Mouse (Mus musculus) skeletal muscle tissue, adult 2 months (tissue): ENCODE data around the gene Baz2b.

ENCODE experiments used
- DNase-seq: peaks from one replicate; pipeline ENCODE4 v3.0.0-alpha.2; 2012; ENCODE audit warnings: low read depth, low spot score

The Baz2b gene

GRCm38 (mm10) chr2:59955916-59956315 is 253.7 kb downstream of the Baz2b start:
- DNase-seq: no peak

- no peak for DNase-seq
Observed at GRCm38 (mm10) chr2:59954791-59955190, 254.8 kb downstream of the Baz2b start.

- no peak for DNase-seq
Observed at GRCm38 (mm10) chr2:59952286-59953014, 257.2 kb downstream of the Baz2b start.

DNA sequence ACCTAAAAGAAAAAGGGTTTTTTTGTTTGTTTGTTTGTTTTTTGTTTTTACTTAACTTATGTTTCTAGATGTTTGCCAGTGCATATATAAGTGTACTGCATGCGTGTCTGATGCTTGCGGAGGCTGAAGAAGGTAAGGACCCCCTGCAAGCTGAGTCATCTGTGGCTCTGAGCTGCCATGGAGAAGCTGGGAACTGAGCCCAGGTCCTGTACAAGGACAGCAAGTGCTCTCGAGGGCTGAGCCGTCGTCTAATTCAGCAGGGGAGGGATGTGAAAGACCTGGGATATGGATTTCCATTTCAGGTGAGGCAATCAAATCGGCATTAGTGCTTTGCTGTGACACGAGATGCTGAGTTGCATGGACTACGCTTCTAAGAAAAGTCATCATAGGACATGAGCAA is 257.9 kb downstream of the Baz2b start:
- DNase-seq: no peak

DNA sequence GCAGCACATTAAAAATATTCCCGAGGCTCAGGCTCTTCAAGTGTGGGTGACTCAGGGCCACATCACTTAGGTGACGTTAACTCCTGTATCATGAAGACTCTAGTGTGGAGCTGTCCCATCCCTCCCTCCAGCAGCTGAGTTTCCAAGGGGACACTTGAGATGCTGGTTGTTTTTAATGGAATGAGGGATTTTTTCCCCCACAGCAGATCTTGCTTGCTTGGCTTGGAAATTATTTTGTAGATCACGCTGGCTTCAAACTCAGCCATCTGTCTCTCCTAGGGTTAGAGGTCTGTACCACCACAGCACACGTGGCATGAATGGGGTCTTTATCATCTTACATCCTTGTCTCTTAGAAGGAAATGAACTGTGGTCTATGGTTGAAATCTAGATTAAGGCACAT is 258.5 kb downstream of the Baz2b start:
- DNase-seq: no peak

GRCm38 (mm10) chr2:59936296-59936695 is 273.3 kb downstream of the Baz2b start:
- DNase-seq: no peak

GRCm38 (mm10) chr2:59933129-59933528 is 276.5 kb downstream of the Baz2b start:
- no peak for DNase-seq

- DNase-seq: no peak
Observed at GRCm38 (mm10) chr2:59932244-59932643, 277.4 kb downstream of the Baz2b start.

DNA sequence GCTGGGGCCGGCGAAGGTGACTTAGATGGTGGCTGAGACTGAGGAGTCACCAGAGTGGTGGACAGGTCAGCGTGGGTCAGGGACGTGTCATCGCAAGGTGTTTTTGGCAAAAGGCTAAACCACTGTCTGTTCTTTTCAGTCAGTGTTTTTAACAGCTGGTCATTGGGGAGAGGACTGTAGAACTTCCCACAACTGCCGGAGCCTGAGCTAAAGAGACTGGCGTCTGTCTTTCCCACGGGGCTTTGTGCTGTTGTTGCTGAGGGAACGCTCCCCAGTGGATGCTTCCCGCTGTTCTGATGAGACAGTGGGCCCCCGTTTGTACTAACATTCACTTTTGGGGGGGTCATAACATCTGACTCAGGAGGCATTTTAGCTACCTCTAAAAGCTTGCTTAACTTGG is 296.0 kb downstream of the Baz2b start:
- DNase-seq: no peak

GRCm38 (mm10) chr2:59908048-59908447 is 301.6 kb downstream of the Baz2b start:
- DNase-seq: no peak

DNA sequence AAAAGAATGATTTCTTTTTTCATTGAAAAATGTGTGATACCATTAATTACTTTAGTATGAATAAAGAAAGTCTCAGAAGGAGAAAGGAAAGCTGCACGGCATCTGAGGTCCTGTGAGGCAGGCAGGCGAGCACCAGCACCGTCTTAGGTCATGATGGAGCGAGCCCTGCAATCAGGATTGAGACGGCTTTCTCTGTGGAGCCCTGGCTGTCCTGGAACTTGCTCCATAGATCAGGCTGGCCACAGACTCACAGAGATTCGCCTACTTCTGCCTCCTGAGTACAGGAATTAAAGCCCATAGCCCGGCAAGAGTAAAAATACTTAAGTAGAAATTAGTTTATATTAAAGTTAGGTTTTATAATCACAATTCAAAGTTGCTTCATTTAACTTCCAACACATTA is 305.6 kb downstream of the Baz2b start:
- no peak for DNase-seq

DNA sequence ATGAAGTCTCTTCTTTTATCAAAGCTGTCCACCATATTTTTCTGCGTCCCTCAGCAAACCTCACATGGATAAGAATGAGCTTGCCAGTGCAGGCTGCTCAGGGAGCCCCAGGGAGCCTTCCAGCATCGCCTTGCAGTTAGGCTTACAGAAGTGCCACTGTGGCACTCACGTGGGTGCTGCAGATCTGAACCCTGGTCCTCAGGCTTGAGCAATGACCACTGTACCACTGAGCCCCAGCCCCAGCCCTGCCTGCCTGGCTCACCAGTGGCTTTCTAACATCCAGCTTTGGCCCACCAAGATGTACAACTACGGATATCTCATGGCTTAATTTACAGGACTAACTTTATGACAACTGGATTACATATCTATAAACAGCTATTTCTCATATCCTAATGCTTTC is 311.0 kb downstream of the Baz2b start:
- DNase-seq: no peak

DNA sequence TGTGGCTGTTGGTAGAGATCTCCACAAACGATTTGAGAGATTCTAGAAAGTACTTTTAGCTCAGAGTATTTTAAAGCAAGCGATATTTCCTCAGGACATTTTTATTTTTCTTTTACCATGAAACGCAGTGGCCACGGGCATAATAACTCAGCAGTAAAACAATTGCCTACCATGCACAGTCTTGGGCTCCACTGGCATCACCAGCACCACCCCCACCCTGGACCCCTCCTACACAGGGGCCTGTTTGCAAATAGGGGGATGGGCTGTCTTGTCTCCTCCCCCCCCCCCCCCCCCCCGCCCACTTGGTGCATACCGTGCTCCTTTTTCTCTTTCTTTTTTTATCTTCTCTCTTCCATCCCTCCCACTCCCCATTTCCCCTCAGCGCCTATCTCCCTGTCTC is 311.5 kb downstream of the Baz2b start:
- DNase-seq: no peak

DNA sequence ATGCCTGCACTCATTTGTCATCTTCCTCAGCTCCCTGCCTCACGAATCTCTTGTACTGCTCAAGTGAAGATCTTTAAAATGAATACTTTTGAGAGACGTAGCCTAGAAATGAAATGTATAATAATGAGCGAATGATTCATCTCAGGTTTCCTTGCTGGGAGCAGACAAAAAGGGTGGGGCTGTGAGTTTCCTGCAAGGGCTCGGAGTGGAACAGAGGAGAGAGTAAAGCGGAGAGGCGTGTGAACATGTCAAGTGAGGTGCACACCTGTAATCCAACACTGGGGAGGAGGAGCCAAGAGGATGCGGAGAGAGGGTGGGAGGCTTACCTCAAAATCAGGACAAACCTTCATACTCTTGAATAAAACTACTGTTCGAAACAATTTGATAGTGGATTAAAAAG is 312.8 kb downstream of the Baz2b start:
- no peak for DNase-seq

- DNase-seq: no peak
Observed at GRCm38 (mm10) chr2:59896400-59896799, 313.2 kb downstream of the Baz2b start.

DNA sequence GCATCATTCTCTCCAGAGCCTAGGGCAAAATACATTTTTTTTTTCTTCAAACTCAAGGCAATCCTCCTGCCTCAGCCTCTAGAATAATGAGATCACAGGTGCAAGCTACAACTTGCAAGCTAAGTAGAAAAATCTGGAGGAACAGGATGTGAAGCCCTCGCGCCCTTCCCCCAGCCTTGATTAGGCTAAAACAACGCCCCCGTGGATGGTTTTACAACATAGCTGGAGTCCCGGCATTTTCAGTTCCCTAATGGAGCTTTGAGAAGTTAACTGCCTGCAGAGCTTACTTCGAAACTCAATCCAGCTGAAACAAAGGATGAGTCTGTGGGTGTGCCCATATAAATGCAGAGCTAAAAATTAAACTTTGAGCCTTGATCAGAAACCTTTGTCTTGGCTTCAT is 319.9 kb downstream of the Baz2b start:
- DNase-seq: no peak

- no peak for DNase-seq
Observed at GRCm38 (mm10) chr2:59882742-59883281, 326.8 kb downstream of the Baz2b start.

GRCm38 (mm10) chr2:59881831-59882741 is 327.6 kb downstream of the Baz2b start, which contains the start of gene Wdsub1:
Wdsub1 (minus strand) TSS chr2:59882591.
- peak; percentile 94 for DNase-seq

DNA sequence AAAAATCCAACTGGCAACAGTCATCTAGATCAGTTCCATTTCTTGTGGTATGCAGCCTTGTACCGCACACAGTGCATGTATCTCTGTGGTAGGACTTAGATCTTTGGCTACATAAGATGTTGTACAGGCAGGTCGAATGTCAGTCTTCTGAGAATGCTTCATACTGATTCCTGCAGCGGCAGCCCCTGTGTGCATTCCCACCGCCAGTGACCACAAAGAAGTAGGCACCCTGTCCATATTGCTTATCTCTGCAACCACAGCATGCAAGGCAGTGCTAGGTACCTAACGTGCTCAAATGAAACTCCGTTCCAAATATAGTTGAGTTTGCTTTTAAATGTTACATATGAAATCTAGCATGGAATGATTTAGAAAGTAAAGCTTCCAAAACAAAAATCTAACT is 328.2 kb downstream of the Baz2b start:
- DNase-seq: no peak

GRCm38 (mm10) chr2:59878221-59878620 is 331.4 kb downstream of the Baz2b start:
- no peak for DNase-seq

GRCm38 (mm10) chr2:59877335-59877734 is 332.3 kb downstream of the Baz2b start:
- no peak for DNase-seq

DNA sequence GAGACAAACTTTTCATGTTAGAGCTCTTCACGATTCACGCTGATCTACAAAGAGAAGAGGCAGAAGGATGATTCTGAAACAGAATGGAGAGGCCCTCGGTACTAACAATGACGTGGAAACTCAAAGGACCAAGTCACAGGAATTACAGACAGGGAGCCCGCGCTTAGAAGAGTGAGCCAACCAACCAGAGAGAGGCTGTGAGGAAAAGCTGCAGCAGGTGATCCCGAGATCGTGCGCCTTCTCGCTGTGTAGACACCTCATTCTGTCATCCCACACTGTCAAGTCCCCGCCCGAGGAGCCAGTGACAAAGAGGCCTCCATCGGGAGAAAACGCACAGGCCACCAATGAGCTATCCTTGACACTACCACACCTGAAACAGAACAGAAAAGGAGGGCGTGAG is 333.2 kb downstream of the Baz2b start:
- DNase-seq: no peak

GRCm38 (mm10) chr2:59870526-59870925 is 339.1 kb downstream of the Baz2b start:
- no peak for DNase-seq
